Mouse (Mus musculus) brain, embryonic 14.5 days (tissue): ENCODE measurements around the gene Tepp.

Experiments
- CTCF ChIP-seq: fragments of 200-500 bp; IDR thresholded peaks from 2 replicates; pipeline ENCODE4 v1.5.1; 2012; ENCODE audit warnings: inconsistent platforms, mild to moderate bottlenecking, moderate library complexity, borderline replicate concordance; ENCODE audit not compliant: insufficient read depth, insufficient read length; ENCODE audit errors: extremely low read depth
- POLR2A ChIP-seq: fragments of 200-500 bp; IDR thresholded peaks from 2 replicates; pipeline ENCODE4 v1.6.1; 2012; ENCODE audit warnings: mild to moderate bottlenecking, inconsistent platforms, borderline replicate concordance; ENCODE audit not compliant: poor library complexity, insufficient read depth, insufficient read length, severe bottlenecking; ENCODE audit errors: extremely low read depth

- TF ChIP-seq CTCF: no peak
- TF ChIP-seq POLR2A: no peak
Observed at GRCm38 (mm10) chr8:95363849-95364248, 53.5 kb downstream of the Tepp start.
